Mouse (Mus musculus): ENCODE measurements around the gene Pdgfc.

DNA sequence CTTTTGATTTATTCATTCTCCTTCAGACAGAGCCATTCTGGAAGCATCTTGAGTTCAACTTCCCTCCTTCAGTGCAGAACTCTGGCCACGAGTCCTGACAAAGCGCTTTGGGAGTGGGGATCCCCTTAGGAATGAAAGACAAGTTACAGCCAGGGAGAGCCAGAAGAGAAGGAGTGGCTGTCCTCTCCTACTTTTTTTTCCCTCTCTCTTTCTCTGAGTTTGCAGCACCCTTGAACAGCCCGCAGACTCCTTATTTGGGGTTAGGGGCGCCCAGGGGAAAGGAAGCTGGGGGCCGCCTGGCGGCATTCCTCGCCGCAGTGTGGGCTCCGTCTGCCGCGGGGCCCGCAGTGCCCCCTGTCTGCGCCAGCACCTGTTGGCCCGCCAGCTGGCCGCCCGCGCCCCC, at the start of gene Pdgfc:
- no peak for TF ChIP-seq POLR2A (IDR thresholded peaks at IDR 0.05; ENCODE audit: low read depth, low read length)
- no peak for TF ChIP-seq CTCF (conservative IDR thresholded peaks at IDR 0.05; ENCODE audit: insufficient read depth, insufficient read length, low read depth, low read length)
